Mouse (Mus musculus): ENCODE data around the gene Trim7. TPM values are rescaled to one million over a fixed set of nuclear protein-coding genes. Genes with fewer than 3 reads are reported as not detected.
"Not testable (repeated sequence)": the region's sequence is repeated elsewhere in the genome, so short reads cannot be mapped to it uniquely, and the experiment has no call there.

The Trim7 gene
- polyA plus RNA-seq (2015; fragmentation: Nextera tagmentation; extraction: Ambion mirVana): 3.0 and 3.4 TPM in 2 replicates

- H3K9ac ChIP-seq (ENCODE audit: low read length): peak within 1 kb of the TSS; percentile 52
Observed at GRCm38 (mm10) chr11:48825979-48826751, at the start of gene Trim7, which contains the start of gene Gm12184. Gene Trim7 (plus strand): TSS chr11:48826140. Gene Gm12184 (minus strand): TSS chr11:48826655.

DNA sequence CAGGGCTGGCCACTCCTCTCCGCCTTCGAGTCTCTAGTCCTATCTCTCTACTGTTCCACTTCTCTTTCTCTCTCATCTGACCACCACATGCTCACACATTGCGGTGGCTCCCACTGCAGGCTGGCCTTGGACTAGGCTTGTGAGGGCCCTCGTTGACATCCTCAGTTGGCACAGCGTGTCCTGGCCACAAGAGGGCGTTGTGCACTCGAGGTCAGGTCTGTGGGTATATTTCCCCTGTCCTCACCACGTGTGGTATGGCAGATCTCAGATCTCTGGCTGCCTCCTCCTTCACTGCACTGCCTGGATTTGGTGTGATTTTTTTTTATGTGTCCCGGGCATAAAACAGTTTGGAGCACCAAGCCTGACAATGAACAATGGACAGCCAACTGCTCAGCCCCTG, 49.3 kb upstream of the Trim7 start:
- no peak overlapping the region for H3K4me2 ChIP-seq (replicated peaks; ENCODE audit: low read depth)
- 48% methylated on average over 9 of the region's 9 CpGs for WGBS
- no peaks in the 10 kb centered on the region for H3K4me1 ChIP-seq (replicated peaks; ENCODE audit: control insufficient read depth, insufficient read depth)
- TF ChIP-seq CTCF (IDR thresholded peaks at IDR 0.05; ENCODE audit: low read depth) (peak; percentile 48; the same call in 1 of the 2 replicates), EP300 (optimal IDR thresholded peaks at IDR 0.05) (no peak)
- H3K36me3 ChIP-seq (ENCODE audit: control insufficient read depth, insufficient read depth, low read length): no peaks in the 10 kb centered on the region
- no peak overlapping the region for H3K4me3 ChIP-seq (ENCODE audit: low read depth, low read length)
- H3K9ac ChIP-seq (ENCODE audit: low read length): no peak overlapping the region
- DNase-seq (ENCODE audit: low spot score) (no peak), ATAC-seq (ENCODE audit: low FRiP score, low TSS enrichment) (peak; percentile 26; the same call in 1 of the 2 replicates)
- H3K27me3 ChIP-seq (ENCODE audit: control insufficient read depth, insufficient read depth, low read length): no peaks in the 10 kb centered on the region
- H3K9me3 ChIP-seq (ENCODE audit: control insufficient read depth, low read length): no peaks in the 10 kb centered on the region
- H3K27ac ChIP-seq (replicated peaks): no peak overlapping the region

More at GRCm38 (mm10) chr11:48825979-48826751, at the start of gene Trim7, which contains the start of gene Gm12184:
- H3K36me3 ChIP-seq (ENCODE audit: control insufficient read depth, insufficient read depth, low read length); H3K9me3 ChIP-seq (ENCODE audit: control insufficient read depth, low read length); H3K27me3 ChIP-seq (ENCODE audit: control insufficient read depth, insufficient read depth, low read length); H3K4me1 ChIP-seq (replicated peaks; ENCODE audit: control insufficient read depth, insufficient read depth); DNase-seq (ENCODE audit: low spot score): not testable (repeated sequence)
- TF ChIP-seq CTCF (IDR thresholded peaks at IDR 0.05; ENCODE audit: low read depth): peak; percentile 41
- Histone ChIP-seq H3K4me3 (ENCODE audit: low read depth, low read length) (peak within 1 kb of the TSS; percentile 45), H3K4me2 (replicated peaks; ENCODE audit: low read depth) (peak within 1 kb of the TSS; percentile 63), H3K27ac (replicated peaks) (peak within 1 kb of the TSS; percentile 65)
- WGBS: 1% methylated on average over 24 of the region's 92 CpGs
- ATAC-seq (ENCODE audit: low FRiP score, low TSS enrichment): peak; percentile 87

DNA sequence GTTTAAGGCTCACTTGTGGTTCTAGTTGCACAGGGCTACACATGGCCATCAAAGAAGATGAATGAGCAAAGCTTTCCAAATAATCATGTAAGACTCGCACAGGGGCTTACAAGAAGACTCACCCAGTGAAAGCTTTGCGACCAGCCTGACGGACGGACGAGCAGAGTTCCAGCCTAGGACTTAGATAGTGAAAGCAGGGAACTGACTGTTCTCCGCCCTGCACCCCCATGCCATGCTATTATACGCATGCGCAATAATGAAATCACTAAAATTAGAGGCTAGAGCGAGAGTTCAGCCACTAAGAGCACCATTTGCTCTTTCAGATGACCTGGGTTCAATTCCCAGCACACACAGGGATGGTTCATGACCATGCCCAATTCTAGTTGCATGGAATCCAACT, 48.6 kb upstream of the Trim7 start:
- H3K4me2 ChIP-seq (replicated peaks; ENCODE audit: low read depth): no peak overlapping the region
- H3K4me1 ChIP-seq (replicated peaks; ENCODE audit: control insufficient read depth, insufficient read depth): no peaks in the 10 kb centered on the region
- TF ChIP-seq EP300 (optimal IDR thresholded peaks at IDR 0.05) (no peak), CTCF (IDR thresholded peaks at IDR 0.05; ENCODE audit: low read depth) (no peak)
- H3K4me3 ChIP-seq (ENCODE audit: low read depth, low read length): no peak overlapping the region
- no peaks in the 10 kb centered on the region for H3K36me3 ChIP-seq (ENCODE audit: control insufficient read depth, insufficient read depth, low read length)
- no peak overlapping the region for H3K9ac ChIP-seq (ENCODE audit: low read length)
- H3K9me3 ChIP-seq (ENCODE audit: control insufficient read depth, low read length): no peaks in the 10 kb centered on the region
- DNase-seq (ENCODE audit: low spot score): no peak
- no peaks in the 10 kb centered on the region for H3K27me3 ChIP-seq (ENCODE audit: control insufficient read depth, insufficient read depth, low read length)
- whole genome bisulfite sequencing: 78% methylated on average over 9 of the region's 9 CpGs
- no peak overlapping the region for H3K27ac ChIP-seq (replicated peaks)
- no peak for ATAC-seq (ENCODE audit: low FRiP score, low TSS enrichment)

DNA sequence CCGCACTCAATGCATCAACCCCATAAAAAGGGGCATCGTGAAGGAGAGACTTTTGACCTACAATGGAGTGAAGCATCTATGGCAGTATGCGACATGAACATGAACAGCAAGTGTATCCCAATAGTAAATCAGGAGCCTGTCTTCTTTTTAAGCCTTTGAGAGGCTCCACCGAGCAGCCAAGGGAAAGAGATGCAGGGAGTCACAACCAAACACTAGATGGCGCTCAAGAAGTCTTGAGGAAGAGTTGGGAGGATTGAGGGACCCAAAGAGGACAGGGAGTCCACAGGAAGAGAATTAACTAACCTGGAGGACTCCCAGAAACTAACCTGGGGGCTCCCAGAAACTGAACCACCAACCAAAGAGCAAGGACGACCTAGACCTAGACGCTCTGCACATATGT, 46.5 kb upstream of the Trim7 start:
- WGBS: 47% methylated on average over 7 of the region's 7 CpGs
- Histone ChIP-seq H3K9me3 (ENCODE audit: control insufficient read depth, low read length) (no peaks in the 10 kb centered on the region), H3K4me3 (ENCODE audit: low read depth, low read length) (no peak overlapping the region), H3K4me1 (replicated peaks; ENCODE audit: control insufficient read depth, insufficient read depth) (no peaks in the 10 kb centered on the region), H3K36me3 (ENCODE audit: control insufficient read depth, insufficient read depth, low read length) (no peaks in the 10 kb centered on the region), H3K27ac (replicated peaks) (no peak overlapping the region), H3K4me2 (replicated peaks; ENCODE audit: low read depth) (no peak overlapping the region), H3K27me3 (ENCODE audit: control insufficient read depth, insufficient read depth, low read length) (no peaks in the 10 kb centered on the region), H3K9ac (ENCODE audit: low read length) (no peak overlapping the region)
- TF ChIP-seq EP300 (optimal IDR thresholded peaks at IDR 0.05) (no peak), CTCF (IDR thresholded peaks at IDR 0.05; ENCODE audit: low read depth) (peak; percentile 71)
- DNase-seq (ENCODE audit: low spot score): no peak
- ATAC-seq (ENCODE audit: low FRiP score, low TSS enrichment): no peak

DNA sequence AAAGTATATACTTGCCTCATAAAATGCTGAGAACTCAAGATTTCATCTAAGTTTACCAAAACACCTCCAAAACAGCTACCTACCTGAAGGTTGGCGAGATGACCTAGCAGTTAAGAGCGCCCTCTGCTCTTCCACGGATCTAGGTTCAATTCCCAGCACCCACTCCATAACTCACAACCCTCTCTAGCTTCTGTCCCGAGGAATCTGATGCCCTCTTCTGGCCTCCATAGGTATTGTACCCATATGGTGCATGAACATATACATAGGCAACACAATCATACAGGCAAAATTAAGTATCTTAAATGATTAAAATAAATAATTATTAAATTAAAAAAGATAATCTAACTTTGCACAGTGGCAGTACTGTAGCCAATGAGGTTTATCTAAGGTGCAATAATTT, 43.7 kb upstream of the Trim7 start:
- TF ChIP-seq CTCF (IDR thresholded peaks at IDR 0.05; ENCODE audit: low read depth) (peak; percentile 18; the same call in 1 of the 2 replicates), EP300 (optimal IDR thresholded peaks at IDR 0.05) (no peak)
- H3K9me3 ChIP-seq (ENCODE audit: control insufficient read depth, low read length): no peaks in the 10 kb centered on the region
- H3K4me2 ChIP-seq (replicated peaks; ENCODE audit: low read depth): no peak overlapping the region
- H3K27ac ChIP-seq (replicated peaks): no peak overlapping the region
- 87% methylated on average over 4 of the region's 4 CpGs for WGBS
- H3K4me3 ChIP-seq (ENCODE audit: low read depth, low read length): no peak overlapping the region
- ATAC-seq (ENCODE audit: low FRiP score, low TSS enrichment) (no peak), DNase-seq (ENCODE audit: low spot score) (no peak)
- no peak overlapping the region for H3K9ac ChIP-seq (ENCODE audit: low read length)
- H3K36me3 ChIP-seq (ENCODE audit: control insufficient read depth, insufficient read depth, low read length): no peaks in the 10 kb centered on the region
- H3K4me1 ChIP-seq (replicated peaks; ENCODE audit: control insufficient read depth, insufficient read depth): no peaks in the 10 kb centered on the region
- H3K27me3 ChIP-seq (ENCODE audit: control insufficient read depth, insufficient read depth, low read length): no peaks in the 10 kb centered on the region
